Mouse (Mus musculus) cerebellum, adult 2 months (tissue): Measurements from ENCODE around the gene Homer2.

Source experiments
- CTCF ChIP-seq: fragments of 200-500 bp; IDR thresholded peaks from 2 replicates; pipeline ENCODE4 v1.5.1; 2011; ENCODE audit warnings: low read depth, mild to moderate bottlenecking, control low read depth, low read length, moderate library complexity, borderline replicate concordance; ENCODE audit not compliant: insufficient read depth
- POLR2A ChIP-seq: fragments of 200-500 bp; IDR thresholded peaks from 2 replicates; pipeline ENCODE4 v1.6.1; 2011; ENCODE audit warnings: low read length, control low read depth, borderline replicate concordance; ENCODE audit not compliant: insufficient read depth

GRCm38 (mm10) chr7:81695763-81696533 is 11.4 kb downstream of the Homer2 start:
- TF ChIP-seq POLR2A (no peak), CTCF (no peak)
